Mouse (Mus musculus) E14TG2a.4 (cell line): ENCODE measurements around the gene Tnrc6b.

Experiments
- CTCF ChIP-seq: conservative IDR thresholded peaks from 2 replicates; pipeline ENCODE4 v1.5.1; 2014; ENCODE audit warnings: low read length
- NANOG ChIP-seq: IDR thresholded peaks from 2 replicates; pipeline ENCODE4 v1.6.1; 2014; ENCODE audit warnings: borderline replicate concordance, low read length, mixed read lengths
- POU5F1 ChIP-seq: IDR thresholded peaks from 2 replicates; pipeline ENCODE4 v1.6.1; 2014; ENCODE audit warnings: low read length, borderline replicate concordance

- TF ChIP-seq CTCF, result peak; percentile 99
- no peak for TF ChIP-seq NANOG
- TF ChIP-seq POU5F1, result no peak
Measured at GRCm38 (mm10) chr15:80948145-80949135, 237.3 kb downstream of the Tnrc6b start, which contains the start of gene Adsl.
